Mouse (Mus musculus) liver, embryonic 14.5 days (tissue): ENCODE measurements around the gene Hspa4.

Experiments
- CTCF ChIP-seq: IDR thresholded peaks from 2 replicates; pipeline ENCODE4 v1.5.1; 2016; ENCODE audit warnings: antibody characterized with exemption, low read depth, control low read depth
- EP300 ChIP-seq: IDR thresholded peaks from 2 replicates; pipeline ENCODE4 v1.6.1; 2016; ENCODE audit warnings: antibody characterized with exemption, low read depth

GRCm38 (mm10) chr11:53275358-53275757, 24.9 kb downstream of the Hspa4 start:
- TF ChIP-seq CTCF (no peak), EP300 (no peak)
